Mouse (Mus musculus) ES-E14 (cell line): ENCODE data around the gene Psma2.

Source experiments
- CHD2 ChIP-seq: IDR thresholded peaks from 2 replicates; pipeline ENCODE4 v1.6.1; 2014; ENCODE audit warnings: mild to moderate bottlenecking, low read depth, low read length, inconsistent platforms
- HCFC1 ChIP-seq: IDR thresholded peaks from 2 replicates; pipeline ENCODE4 v1.6.1; 2012; ENCODE audit warnings: low read length, inconsistent platforms, borderline replicate concordance; ENCODE audit not compliant: insufficient read depth
- MAFK ChIP-seq: IDR thresholded peaks from 2 replicates; pipeline ENCODE4 v1.6.1; 2014; ENCODE audit warnings: mild to moderate bottlenecking, low read depth, low read length, inconsistent platforms; ENCODE audit not compliant: insufficient read depth
- ZC3H11A ChIP-seq: IDR thresholded peaks from 2 replicates; pipeline ENCODE4 v1.6.1; 2012; ENCODE audit warnings: low read depth, mild to moderate bottlenecking, inconsistent platforms, low read length, borderline replicate concordance
- ZNF384 ChIP-seq: IDR thresholded peaks from 2 replicates; pipeline ENCODE4 v1.6.1; 2012; ENCODE audit warnings: low read depth, low read length, inconsistent platforms

DNA sequence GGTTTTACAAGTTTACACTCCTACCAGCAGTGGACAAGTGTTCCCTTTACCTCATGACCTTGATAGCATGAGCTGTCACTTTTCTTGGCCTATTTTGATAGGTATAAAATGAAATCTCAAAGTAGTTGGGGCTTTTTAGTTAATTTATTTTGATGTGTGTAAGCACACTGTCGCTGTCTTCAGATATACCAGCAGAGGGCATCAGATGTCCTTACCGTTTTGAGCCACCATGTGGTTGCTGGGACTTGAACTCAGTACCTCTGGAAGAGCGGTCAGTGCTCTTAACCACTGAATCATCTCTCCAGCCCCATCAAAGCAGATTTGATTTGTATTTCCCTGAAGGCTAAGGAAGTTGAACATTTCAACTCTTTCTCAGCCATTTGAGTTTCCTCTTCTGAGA, 75.9 kb downstream of the Psma2 start:
- TF ChIP-seq HCFC1 (no peak), ZNF384 (no peak), ZC3H11A (no peak), CHD2 (no peak), MAFK (no peak)
